12 mouse cellular contexts compared by ENCODE assay signal in the genomic region with DNA sequence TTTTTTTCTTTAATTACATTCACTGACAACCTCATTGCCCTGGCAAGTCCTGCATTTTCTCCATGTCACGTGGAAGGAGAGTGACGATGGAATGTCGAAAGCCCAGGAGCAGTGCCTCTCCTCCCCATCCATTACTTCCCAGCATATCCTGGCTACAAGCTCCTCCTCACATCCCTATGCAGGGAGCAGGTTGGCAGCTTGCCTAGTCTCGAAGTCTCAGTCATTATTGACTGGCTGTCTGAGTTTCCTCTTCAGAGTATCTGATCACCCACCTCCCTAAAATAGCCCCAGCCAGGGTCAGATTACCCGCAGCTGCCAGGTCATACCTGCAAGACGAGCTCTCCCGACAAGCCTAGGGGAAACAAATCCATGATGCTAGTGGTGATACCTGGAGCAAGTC.
A peak's percentile ranks its signal among the peaks of the same experiment; 100 is the strongest.
DNase-seq lines count a peak whose midpoint lies in the region; ATAC-seq and TF ChIP-seq lines count a peak whose summit lies in the region.
"Had no signal": no experiment of that assay in that cellular context is flagged by ENCODE, and none has a peak within 500 bp of the region (broad histone marks: within the 10 kb centered on the region; RNA-seq: fewer than 3 reads in every experiment).

No protein-coding gene starts in this region.

- no peak overlapping the region for H3K9ac ChIP-seq in forebrain, embryonic 13.5 days
- no peak overlapping the region for H3K9ac ChIP-seq in heart, postnatal 0 days (replicated peaks; ENCODE audit: low read depth, low read length)
- H3K9ac ChIP-seq in hindbrain, postnatal 0 days (replicated peaks; ENCODE audit: low read length) = no peak overlapping the region
- H3K9ac ChIP-seq: hindbrain, embryonic 13.5 days had no signal

- WGBS in forebrain, embryonic 13.5 days = 67% methylated on average over 7 of the region's 7 CpGs
- WGBS in forebrain, embryonic 10.5 days = 85% methylated on average over 7 of the region's 7 CpGs
- WGBS in heart, postnatal 0 days = 9% methylated on average over 7 of the region's 7 CpGs
- WGBS in hindbrain, postnatal 0 days = 62% methylated on average over 7 of the region's 7 CpGs
- 86% methylated on average over 7 of the region's 7 CpGs for WGBS in thymus, adult 2 months

- no peak overlapping the region for H3K4me3 ChIP-seq in forebrain, embryonic 13.5 days
- no peak overlapping the region for H3K4me3 ChIP-seq in forebrain, embryonic 10.5 days
- H3K4me3 ChIP-seq in heart, postnatal 0 days (ENCODE audit: low read depth, low read length) = no peak overlapping the region
- no peak overlapping the region for H3K4me3 ChIP-seq in hindbrain, postnatal 0 days (ENCODE audit: low read length)
- H3K4me3 ChIP-seq in thymus, adult 2 months (ENCODE audit: control insufficient read depth, insufficient read depth, low read length) = no peak overlapping the region
- H3K4me3 ChIP-seq: hindbrain, embryonic 13.5 days had no signal

- no peak for ATAC-seq in forebrain, embryonic 13.5 days
- ATAC-seq in heart, postnatal 0 days (ENCODE audit: insufficient read depth, low read depth) = peak; percentile 34
- ATAC-seq in hindbrain, postnatal 0 days = no peak
- ATAC-seq: forebrain, embryonic 16.5 days had no signal

- TF ChIP-seq POLR2A in thymus, adult 2 months (IDR thresholded peaks at IDR 0.05; ENCODE audit: control insufficient read depth, extremely low read depth, insufficient read depth, low read length, poor library complexity) = no peak

- no peak overlapping the region for H3K4me2 ChIP-seq in forebrain, embryonic 13.5 days
- H3K4me2 ChIP-seq in heart, postnatal 0 days (ENCODE audit: low read depth, low read length) = no peak overlapping the region
- H3K4me2 ChIP-seq in hindbrain, postnatal 0 days (ENCODE audit: low read depth, low read length) = no peak overlapping the region
- H3K4me2 ChIP-seq: hindbrain, embryonic 13.5 days had no signal

- no peaks in the 10 kb centered on the region for H3K27me3 ChIP-seq in forebrain, embryonic 13.5 days
- no peaks in the 10 kb centered on the region for H3K27me3 ChIP-seq in forebrain, embryonic 10.5 days (ENCODE audit: poor library complexity, severe bottlenecking)
- H3K27me3 ChIP-seq in heart, postnatal 0 days (ENCODE audit: control insufficient read depth, insufficient read depth, low read length) = no peaks in the 10 kb centered on the region
- no peaks in the 10 kb centered on the region for H3K27me3 ChIP-seq in hindbrain, postnatal 0 days (ENCODE audit: insufficient read depth, low read length)
- H3K27me3 ChIP-seq in thymus, adult 2 months (ENCODE audit: control insufficient read depth, insufficient read depth, low read length) = no peaks in the 10 kb centered on the region
- H3K27me3 ChIP-seq: hindbrain, embryonic 13.5 days had no signal

- no peaks in the 10 kb centered on the region for H3K36me3 ChIP-seq in forebrain, embryonic 13.5 days (ENCODE audit: poor library complexity, severe bottlenecking)
- no peaks in the 10 kb centered on the region for H3K36me3 ChIP-seq in forebrain, embryonic 10.5 days (replicated peaks)
- H3K36me3 ChIP-seq in heart, postnatal 0 days (replicated peaks; ENCODE audit: control insufficient read depth, insufficient read depth, low read length) = no peaks in the 10 kb centered on the region
- no peaks in the 10 kb centered on the region for H3K36me3 ChIP-seq in hindbrain, postnatal 0 days (ENCODE audit: insufficient read depth, low read length)
- H3K36me3 ChIP-seq in thymus, adult 2 months (ENCODE audit: control insufficient read depth, insufficient read depth, low read length) = no peaks in the 10 kb centered on the region
- H3K36me3 ChIP-seq: hindbrain, embryonic 13.5 days had no signal

- no peak for DNase-seq in forebrain, embryonic 10.5 days (ENCODE audit: extremely low spot score, low spot score)
- DNase-seq in right cerebral cortex, postnatal 14 days = peak; percentile 24
- no peak for DNase-seq in right cerebral cortex, postnatal 4 days
- peak; percentile 40 for DNase-seq in heart, postnatal 0 days (ENCODE audit: low spot score)
- DNase-seq in urinary bladder, adult 2 months (ENCODE audit: low spot score) = no peak
- no peak for DNase-seq in hindbrain, postnatal 0 days (ENCODE audit: low spot score)
- DNase-seq in thymus, adult 2 months = no peak
- DNase-seq: adrenal gland, adult 8-10 months; cerebellum, adult 18-20 months had no signal

- no peaks in the 10 kb centered on the region for H3K9me3 ChIP-seq in forebrain, embryonic 13.5 days (replicated peaks)
- no peaks in the 10 kb centered on the region for H3K9me3 ChIP-seq in forebrain, embryonic 10.5 days
- no peaks in the 10 kb centered on the region for H3K9me3 ChIP-seq in heart, postnatal 0 days (replicated peaks; ENCODE audit: control insufficient read depth, low read length)
- H3K9me3 ChIP-seq in hindbrain, postnatal 0 days (ENCODE audit: low read length) = no peaks in the 10 kb centered on the region
- H3K9me3 ChIP-seq: hindbrain, embryonic 13.5 days had no signal

- no peak for TF ChIP-seq CTCF in heart, postnatal 0 days (IDR thresholded peaks at IDR 0.05; ENCODE audit: low read depth)
- TF ChIP-seq CTCF in hindbrain, postnatal 0 days (IDR thresholded peaks at IDR 0.05; ENCODE audit: low read depth) = no peak
- no peak for TF ChIP-seq CTCF in thymus, adult 2 months (IDR thresholded peaks at IDR 0.05; ENCODE audit: borderline replicate concordance, control insufficient read depth, extremely low read depth, insufficient read depth, low read length, poor library complexity)

- TF ChIP-seq EP300 in heart, postnatal 0 days (IDR thresholded peaks at IDR 0.05; ENCODE audit: low read depth) = no peak

- peaks cover 12% of the 10 kb centered on the region; the same call in 1 of the 2 replicates for H3K4me1 ChIP-seq in forebrain, embryonic 13.5 days
- H3K4me1 ChIP-seq in forebrain, embryonic 10.5 days = peaks cover 30% of the 10 kb centered on the region
- no peaks in the 10 kb centered on the region for H3K4me1 ChIP-seq in heart, postnatal 0 days (ENCODE audit: control insufficient read depth, insufficient read depth)
- H3K4me1 ChIP-seq in hindbrain, postnatal 0 days (ENCODE audit: insufficient read depth, low read length) = no peaks in the 10 kb centered on the region
- H3K4me1 ChIP-seq in thymus, adult 2 months (replicated peaks; ENCODE audit: control insufficient read depth, insufficient read depth, low read length) = no peaks in the 10 kb centered on the region
- H3K4me1 ChIP-seq: hindbrain, embryonic 13.5 days had no signal

- H3K27ac ChIP-seq in forebrain, embryonic 13.5 days = peak overlapping the region; percentile 31; the same call in 1 of the 2 replicates
- H3K27ac ChIP-seq in forebrain, embryonic 10.5 days = no peak overlapping the region
- peak overlapping the region; percentile 61 for H3K27ac ChIP-seq in heart, postnatal 0 days (ENCODE audit: low read depth)
- no peak overlapping the region for H3K27ac ChIP-seq in hindbrain, postnatal 0 days
- H3K27ac ChIP-seq in thymus, adult 2 months (ENCODE audit: control insufficient read depth, insufficient read depth, low read length) = no peak overlapping the region
- H3K27ac ChIP-seq: hindbrain, embryonic 13.5 days had no signal

Comparison
In these comparisons a context has a peak if more than half of its experiments do, and no peak if none do; other contexts are left out.
1. H3K27ac ChIP-seq: peak in forebrain, embryonic 13.5 days (single experiment) and heart, postnatal 0 days (single experiment); none in forebrain, embryonic 10.5 days (single experiment), hindbrain, postnatal 0 days (single experiment) and thymus, adult 2 months (single experiment).
2. DNase-seq: peak in right cerebral cortex, postnatal 14 days (single experiment) and heart, postnatal 0 days (single experiment); none in forebrain, embryonic 10.5 days (single experiment), right cerebral cortex, postnatal 4 days (single experiment), urinary bladder, adult 2 months (single experiment), hindbrain, postnatal 0 days (single experiment) and thymus, adult 2 months (single experiment).